ENCODE assay signal across 8 mouse cellular contexts in the genomic region with DNA sequence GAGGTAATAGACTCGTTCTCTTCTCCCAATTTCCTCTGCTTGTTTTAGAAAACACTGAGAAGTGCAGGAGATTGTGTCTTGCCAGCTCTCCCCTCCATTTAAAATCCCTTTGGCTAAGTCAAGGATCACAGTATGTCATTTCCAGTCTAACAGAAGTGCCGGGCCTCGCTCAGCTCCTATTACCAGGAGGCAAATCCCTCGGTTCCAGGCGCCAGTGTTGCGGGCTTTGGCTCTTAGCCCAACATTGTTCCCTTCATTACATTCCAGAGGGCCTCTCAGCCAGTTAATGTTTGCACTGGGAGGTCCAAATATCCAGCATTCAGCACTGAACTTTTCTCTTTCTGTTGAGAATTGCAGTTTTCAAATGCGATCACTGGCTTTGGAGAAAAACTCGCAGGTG.
DNase-seq lines count a peak whose midpoint lies in the region; ATAC-seq and TF ChIP-seq lines count a peak whose summit lies in the region.

No protein-coding gene starts in this region.

- peak; percentile 54 for ATAC-seq in forebrain, embryonic 14.5 days
- ATAC-seq in midbrain, embryonic 11.5 days (ENCODE audit: low FRiP score): peak; percentile 63; the same call in 1 of the 2 replicates
- no peak for ATAC-seq in activated CD4-positive, CD25-positive, alpha-beta regulatory T cell, adult 4 months

- H3K4me2 ChIP-seq in forebrain, embryonic 14.5 days (ENCODE audit: low read length): peak overlapping the region; percentile 21
- no peak overlapping the region for H3K4me2 ChIP-seq in midbrain, embryonic 11.5 days

- no peak overlapping the region for H3K4me3 ChIP-seq in forebrain, embryonic 14.5 days (ENCODE audit: low read depth, low read length)
- no peak overlapping the region for H3K4me3 ChIP-seq in layer of hippocampus, adult 2 months
- H3K4me3 ChIP-seq in midbrain, embryonic 11.5 days (ENCODE audit: low read depth, low read length): no peak overlapping the region

- peaks cover 10% of the 10 kb centered on the region; the same call in 1 of the 2 replicates for H3K27me3 ChIP-seq in forebrain, embryonic 14.5 days (replicated peaks; ENCODE audit: control insufficient read depth, insufficient read depth, low read length)
- H3K27me3 ChIP-seq in midbrain, embryonic 11.5 days (ENCODE audit: control insufficient read depth, insufficient read depth, low read length): no peaks in the 10 kb centered on the region

- WGBS in forebrain, embryonic 14.5 days: 1% methylated on average over 8 of the region's 8 CpGs
- 12% methylated on average over 8 of the region's 8 CpGs for WGBS in midbrain, embryonic 11.5 days

- 0 out of 2 replicates have a peak overlapping the region, but pooled peaks have one; percentile 9 for H3K27ac ChIP-seq in forebrain, embryonic 14.5 days (ENCODE audit: low read depth, low read length)
- peak overlapping the region; percentile 15; the same call in 1 of the 2 replicates for H3K27ac ChIP-seq in layer of hippocampus, adult 2 months
- no peak overlapping the region for H3K27ac ChIP-seq in midbrain, embryonic 11.5 days (ENCODE audit: low read depth, low read length)

- no peaks in the 10 kb centered on the region for H3K36me3 ChIP-seq in forebrain, embryonic 14.5 days (ENCODE audit: control insufficient read depth, insufficient read depth, low read length)
- H3K36me3 ChIP-seq in midbrain, embryonic 11.5 days (ENCODE audit: control insufficient read depth, insufficient read depth, low read length): no peaks in the 10 kb centered on the region

- no peaks in the 10 kb centered on the region for H3K9me3 ChIP-seq in forebrain, embryonic 14.5 days (replicated peaks; ENCODE audit: control insufficient read depth, low read length)
- H3K9me3 ChIP-seq in midbrain, embryonic 11.5 days (ENCODE audit: control insufficient read depth, low read length): no peaks in the 10 kb centered on the region

- no peak overlapping the region for H3K9ac ChIP-seq in forebrain, embryonic 14.5 days (ENCODE audit: low read length)
- no peak overlapping the region for H3K9ac ChIP-seq in midbrain, embryonic 11.5 days (ENCODE audit: low read length)

- DNase-seq in left cerebral cortex, adult 9 months (ENCODE audit: low spot score in 2 of 2): peak; percentile 1 to 6
- DNase-seq in left cerebral cortex, postnatal 36 days (ENCODE audit: low spot score in 2 of 2): no peak
- peak; percentile 86 for DNase-seq in forebrain, embryonic 14.5 days (ENCODE audit: low spot score)
- DNase-seq in heart, postnatal 4 days: peak; percentile 72
- peak; percentile 4 to 20 for DNase-seq in layer of hippocampus, adult 2 months (ENCODE audit: low spot score in 2 of 2)
- DNase-seq in midbrain, embryonic 11.5 days (ENCODE audit: low spot score, missing footprints): peak; percentile 92
- DNase-seq in cerebellum, adult 11 months: no peak

- TF ChIP-seq CTCF in layer of hippocampus, adult 2 months (conservative IDR thresholded peaks at IDR 0.05): no peak

- peaks cover 23% of the 10 kb centered on the region for H3K4me1 ChIP-seq in forebrain, embryonic 14.5 days (ENCODE audit: control insufficient read depth, insufficient read depth, low read length)
- H3K4me1 ChIP-seq in midbrain, embryonic 11.5 days (ENCODE audit: control insufficient read depth, insufficient read depth, low read length): peaks cover 10% of the 10 kb centered on the region

- intact Hi-C loops in left cerebral cortex, postnatal 36 days (cut with DNase I): no loop called here

Comparison
In these comparisons a context has a peak if more than half of its experiments do, and no peak if none do; other contexts are left out.
1. DNase-seq: peak in left cerebral cortex, adult 9 months (2 of 2), forebrain, embryonic 14.5 days (single experiment), heart, postnatal 4 days (single experiment), layer of hippocampus, adult 2 months (2 of 2) and midbrain, embryonic 11.5 days (single experiment); none in left cerebral cortex, postnatal 36 days (0 of 2) and cerebellum, adult 11 months (single experiment).